Mouse (Mus musculus) heart, postnatal 10 days (tissue): Measurements from ENCODE around the gene Olfr1350. TPM values are rescaled to one million over a fixed set of nuclear protein-coding genes. Genes with fewer than 3 reads are reported as not detected.
"Not testable (repeated sequence)": the region's sequence is repeated elsewhere in the genome, so short reads cannot be mapped to it uniquely, and the experiment has no call there.

Experiments used
- DNase-seq, 2 experiments: peaks; one replicate each; pipeline ENCODE4 v3.0.0; 2021
- intact Hi-C: fragments of 180-260 bp; cut with DNase I; formaldehyde crosslinking; loops from one replicate; pipeline ENCODE4 v1.15.1; 2025
- total RNA-seq, 2 experiments: library from RNA; stranded (reverse); gene quantifications; 2 replicates each; pipeline ENCODE4 v1.2.3; 2021

The Olfr1350 gene
- total RNA-seq, result not detected

DNA sequence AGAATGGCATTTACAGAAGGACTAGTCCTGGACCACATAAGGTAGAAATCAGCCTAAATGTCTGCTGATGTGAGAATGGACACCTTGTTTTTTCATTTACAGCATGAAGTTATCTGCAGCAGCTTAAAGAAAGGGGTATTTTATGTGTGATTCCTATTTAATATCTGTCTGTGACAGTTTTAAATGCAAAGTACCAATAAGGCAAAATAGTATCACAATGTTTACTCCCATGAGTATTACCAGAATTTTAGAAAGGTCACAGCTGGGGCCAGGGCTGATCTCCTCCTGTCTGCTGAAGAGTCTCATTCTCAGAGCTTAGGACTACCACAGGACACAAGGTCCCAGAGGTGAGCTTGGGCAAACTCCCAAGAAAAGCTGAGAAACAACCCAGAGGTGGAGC, at the start of gene Olfr1350:
Gene Olfr1350, plus strand, starts transcription at position 301 of the 400 bp plus-strand sequence.
- DNase-seq, result no peak
- intact Hi-C loops, result no loop called here

DNA sequence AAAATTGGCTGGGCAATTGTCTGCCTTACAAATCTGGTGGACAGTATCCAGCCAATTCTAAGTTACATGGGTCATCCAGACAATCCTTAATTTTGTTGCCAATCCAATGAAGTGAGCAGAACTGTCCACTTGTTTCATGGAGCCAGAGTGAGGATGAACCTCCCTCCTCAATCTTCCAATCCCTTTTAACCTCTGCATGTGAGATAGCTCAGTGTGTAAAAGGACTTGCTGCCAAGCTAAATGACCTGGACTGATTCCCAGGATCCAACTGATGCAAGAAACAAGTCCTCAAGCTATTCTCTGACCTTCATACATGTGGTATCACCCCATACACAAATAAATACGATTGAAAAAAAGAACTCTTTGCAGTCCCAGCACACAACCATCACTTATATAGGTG, 43.0 kb upstream of the Olfr1350 start:
- intact Hi-C loops, result no loop called here

DNA sequence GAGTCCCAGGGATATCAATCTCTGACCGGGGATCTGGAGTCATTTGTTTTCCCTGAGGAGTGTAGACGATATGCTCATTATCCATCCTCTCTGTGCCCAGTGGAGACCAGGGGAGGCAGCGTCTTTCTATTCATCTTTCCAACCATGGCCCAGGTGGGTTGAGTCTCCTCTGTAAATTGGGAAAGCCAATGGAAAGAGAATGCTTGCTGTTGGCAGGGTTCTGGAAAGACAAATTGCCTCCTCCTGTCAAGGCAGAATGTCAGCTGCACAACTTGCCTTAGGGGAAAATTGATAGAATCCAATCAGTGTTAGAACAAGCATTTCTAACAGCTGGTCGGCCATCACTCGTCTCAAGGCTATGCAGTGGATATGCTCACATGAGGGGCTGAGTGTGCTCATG, 41.8 kb upstream of the Olfr1350 start, which contains the start of gene Olfr1349:
Gene Olfr1349, minus strand, starts transcription at position 101 of the 400 bp plus-strand sequence.
- intact Hi-C loops, result no loop called here
- no peak for DNase-seq

More for the DNA sequence above, 43.0 kb upstream of the Olfr1350 start:
- DNase-seq, result no peak

DNA sequence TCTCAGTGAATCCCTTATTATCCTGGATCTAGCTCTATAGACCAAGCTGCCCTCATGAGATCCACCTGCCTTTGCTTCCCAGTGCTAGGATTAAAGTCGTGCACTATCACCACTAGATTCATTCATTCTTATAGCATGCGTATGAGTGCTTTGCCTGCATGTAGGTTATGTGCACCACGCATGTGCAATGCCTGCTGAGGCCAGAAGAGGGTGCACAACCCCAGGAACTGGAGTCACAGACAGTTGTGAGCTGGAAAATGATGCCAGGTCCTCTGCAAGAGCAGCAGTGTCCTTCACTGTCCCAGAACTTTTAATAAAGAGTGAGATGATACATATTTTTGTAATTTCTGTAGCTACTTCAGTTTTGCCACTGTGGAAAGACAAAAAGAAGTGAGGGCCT, 39.6 kb upstream of the Olfr1350 start:
- intact Hi-C loops, result no loop called here
- no peak for DNase-seq

DNA sequence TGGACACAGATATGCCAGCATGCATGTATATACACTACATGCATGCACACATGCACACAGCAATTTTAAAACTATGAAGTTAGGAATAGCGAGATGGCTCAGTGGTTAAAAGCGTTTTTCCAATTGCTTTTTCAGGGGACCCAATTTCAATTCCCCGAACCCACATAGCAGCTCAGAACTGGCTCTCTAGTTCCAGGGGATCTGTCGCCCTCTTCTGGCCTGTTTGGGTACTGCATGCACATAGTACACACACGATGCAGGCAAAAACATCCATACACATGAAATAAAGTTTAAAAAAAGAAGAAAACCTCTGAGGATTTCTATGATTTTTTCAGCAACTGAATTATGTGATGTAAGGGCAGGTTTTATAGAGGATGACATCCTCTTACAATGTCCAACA, 38.5 kb upstream of the Olfr1350 start:
- no peak for DNase-seq
- intact Hi-C loops, result no loop called here

DNA sequence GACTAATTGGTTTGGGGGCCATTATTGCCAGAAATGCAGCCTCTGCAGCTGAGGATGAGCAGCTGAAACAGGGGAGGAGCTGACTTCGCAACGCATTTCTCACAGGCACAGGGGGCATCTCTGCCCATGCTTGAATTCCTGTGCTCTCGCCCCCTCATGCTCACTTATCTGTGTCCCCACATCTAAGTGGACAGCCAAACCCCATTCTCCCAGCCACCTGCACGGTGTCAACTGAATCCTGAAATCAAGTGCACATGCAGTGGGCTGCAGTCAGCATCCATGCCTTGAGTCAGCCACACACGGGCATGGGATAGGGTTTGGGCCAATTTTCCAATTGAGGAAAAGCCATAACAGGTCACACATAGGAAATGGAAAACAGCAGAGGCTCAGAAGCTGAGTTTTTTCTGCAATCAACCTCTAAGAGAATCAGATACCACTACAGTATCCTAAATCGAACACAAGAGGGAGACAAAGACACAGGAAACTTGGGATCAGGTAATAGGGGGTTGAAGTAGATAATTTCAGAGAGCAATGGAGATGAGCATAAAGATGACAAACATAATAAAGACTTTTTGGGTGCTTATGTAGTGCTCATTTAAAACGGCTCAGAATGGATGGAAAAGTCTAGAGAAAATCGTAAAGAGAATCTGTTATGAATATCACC, 21.6 kb downstream of the Olfr1350 start:
- intact Hi-C loops, result loop anchor here (5.0 to 10.0 kb wide), 4 partner anchors 229 to 599 kb away; no protein-coding TSS in a partner anchor
- DNase-seq, result peak in 1 of 2 experiments; percentile 5

DNA sequence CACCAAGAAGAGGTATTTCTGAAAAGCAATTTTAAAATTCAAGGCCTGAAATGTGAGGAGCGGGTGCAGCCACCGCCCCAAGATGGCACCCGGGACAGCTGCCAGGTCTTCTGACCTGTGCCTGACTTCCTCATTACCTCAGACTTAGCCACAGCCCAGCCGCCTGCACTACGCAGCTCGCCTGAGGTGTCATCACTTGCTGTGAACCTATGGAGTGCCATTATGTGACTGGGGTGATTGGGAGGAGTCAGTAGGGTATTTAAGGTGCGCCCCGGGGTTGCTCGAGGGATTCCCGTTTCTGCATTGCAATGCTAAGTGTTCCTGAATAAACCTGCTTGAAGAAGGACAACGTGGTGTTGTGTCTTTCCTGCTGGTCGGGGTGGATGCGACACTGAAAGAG, 24.1 kb downstream of the Olfr1350 start:
- not testable (repeated sequence) for DNase-seq
- intact Hi-C loops, result loop anchor here (5.0 to 10.0 kb wide), 4 partner anchors 231 to 596 kb away; no protein-coding TSS in a partner anchor

DNA sequence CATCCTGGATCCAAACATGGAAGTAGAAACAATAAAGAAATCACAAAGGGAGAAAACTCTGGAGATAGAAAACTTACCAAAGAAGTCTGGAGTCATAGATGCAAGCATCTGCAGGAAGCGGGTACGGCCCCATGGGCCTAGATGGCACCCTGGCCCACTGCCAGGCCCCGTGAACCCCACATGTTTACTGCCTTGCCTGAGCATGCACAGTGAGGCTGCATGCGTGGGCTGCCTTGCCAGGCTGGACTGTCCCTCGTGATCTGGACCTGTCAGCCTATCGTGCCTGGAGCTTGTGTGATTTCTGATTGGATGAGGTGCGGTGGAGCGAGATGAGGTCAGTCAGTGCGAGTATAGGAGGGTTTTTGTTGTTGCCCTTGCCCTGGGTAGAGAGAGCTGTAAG, 38.7 kb downstream of the Olfr1350 start:
- DNase-seq, result no peak
- intact Hi-C loops, result no loop called here

Other genes starting within 250 kb of the Olfr1350 start
- gene Zfp583, start 233.6 kb upstream of the Olfr1350 start, total RNA-seq, result 1 to 10 TPM; 1.5 to 1.9 TPM
- under 1 TPM; 0.14 to 0.27 TPM for gene Gm3854, start 221.1 kb upstream of the Olfr1350 start, total RNA-seq
- gene Zfp78, start 201.6 kb upstream of the Olfr1350 start, total RNA-seq, result 1 to 10 TPM; 1.3 to 2.4 TPM
- 1 to 10 TPM; 4.3 to 4.5 TPM for gene Zfp28, start 181.5 kb upstream of the Olfr1350 start, total RNA-seq
- not detected for gene Smim17, start 166.1 kb upstream of the Olfr1350 start, total RNA-seq
- not detected for gene Gm20715, start 154.6 kb upstream of the Olfr1350 start, total RNA-seq
- not detected for gene Olfr1344, start 126.2 kb upstream of the Olfr1350 start, total RNA-seq
- gene Olfr1336, start 108.7 kb upstream of the Olfr1350 start, total RNA-seq, result not detected
- gene Olfr1346, start 97.7 kb upstream of the Olfr1350 start, total RNA-seq, result not detected
- gene Olfr5, start 77.9 kb upstream of the Olfr1350 start, total RNA-seq, result not detected
- gene Olfr1347, start 65.1 kb upstream of the Olfr1350 start, total RNA-seq, result not detected
- not detected for gene Olfr1348, start 56.1 kb upstream of the Olfr1350 start, total RNA-seq
- gene Olfr1349, start 41.9 kb upstream of the Olfr1350 start, total RNA-seq, result not detected
- gene Zim1, start 131.6 kb downstream of the Olfr1350 start, total RNA-seq, result 1 to 10 TPM; 7.8 to 9.6 TPM
- 10 to 100 TPM; 41.1 to 46.9 TPM for gene Peg3, start 165.6 kb downstream of the Olfr1350 start, total RNA-seq
- 1 to 10 TPM in 1 of 2 experiments, under 1 TPM in 1; 0.87 to 1.2 TPM for gene Usp29, start 165.7 kb downstream of the Olfr1350 start, total RNA-seq